Mouse (Mus musculus): ENCODE measurements around the gene Tmeff2.

The Tmeff2 gene

GRCm38 (mm10) chr1:51104698-51105097 is 204.3 kb downstream of the Tmeff2 start:
- no peak for DNase-seq (ENCODE audit: low read depth, low spot score)

DNA sequence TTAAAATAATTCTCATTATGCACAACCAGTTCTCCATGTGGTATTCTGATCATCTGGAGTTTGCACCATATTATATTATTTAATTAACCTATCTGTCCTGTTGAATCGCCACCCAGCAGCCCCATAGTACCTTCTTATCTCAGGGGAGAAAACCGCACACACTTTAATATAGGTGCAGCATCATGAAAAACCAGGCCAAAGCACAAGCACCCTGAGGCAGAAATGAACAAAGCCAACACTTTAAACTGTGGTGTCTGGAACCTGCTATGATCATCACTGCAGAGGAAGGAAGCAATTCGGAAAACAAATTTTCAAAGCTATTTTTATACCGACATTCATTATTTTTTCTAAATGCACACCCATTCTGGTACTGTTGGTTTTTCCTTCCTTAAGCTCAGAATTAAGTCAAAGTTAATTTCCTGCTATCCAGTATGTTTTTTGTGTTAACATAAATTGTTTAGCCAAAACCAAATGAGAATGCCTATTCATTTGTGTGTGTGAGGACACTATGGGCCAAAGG is 206.0 kb downstream of the Tmeff2 start:
- no peak for DNase-seq (ENCODE audit: low read depth, low spot score)

- no peak for DNase-seq (ENCODE audit: low read depth, low spot score)
These were observed 206.9 kb downstream of the Tmeff2 start for GRCm38 (mm10) chr1:51107299-51107698.

DNA sequence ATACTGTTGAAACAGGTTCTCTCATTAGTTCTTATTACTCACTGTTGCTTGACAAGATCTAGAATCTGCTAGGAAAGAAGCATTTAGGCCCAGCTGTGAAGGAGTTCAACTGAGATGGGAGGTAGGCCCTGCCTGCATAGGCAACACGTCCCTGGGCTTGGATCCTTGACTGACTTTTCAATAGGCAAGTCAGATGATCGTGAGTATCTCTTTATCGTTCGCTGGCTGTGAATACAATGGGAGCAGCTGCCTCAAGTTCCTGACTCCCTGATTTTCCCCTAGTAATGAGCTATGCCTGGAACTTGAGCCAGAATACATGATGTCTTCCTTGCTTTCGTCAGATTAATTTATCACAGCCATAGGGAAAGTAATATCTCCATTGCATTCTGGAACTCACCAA is 214.3 kb downstream of the Tmeff2 start:
- no peak for DNase-seq (ENCODE audit: low read depth, low spot score)

DNA sequence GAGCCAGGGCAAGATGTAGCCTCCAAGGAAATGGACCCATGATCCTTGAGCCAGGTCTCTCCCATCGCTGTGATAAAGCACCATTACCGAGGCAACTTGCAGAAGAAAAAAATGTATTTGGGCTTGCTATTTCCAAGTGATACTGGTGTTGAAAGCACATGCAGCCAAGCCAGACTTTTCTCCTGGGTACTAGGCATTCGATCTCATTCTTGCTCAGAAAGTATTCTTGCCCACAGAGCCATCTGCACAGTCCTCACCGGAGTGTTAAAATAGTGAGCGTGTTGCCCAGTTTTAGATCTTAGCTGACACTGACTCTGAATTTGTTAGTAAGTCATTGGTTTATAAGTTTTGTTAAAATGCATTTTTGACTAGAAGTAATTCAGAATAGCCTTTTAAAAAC is 215.3 kb downstream of the Tmeff2 start:
- DNase-seq (ENCODE audit: low read depth, low spot score), result peak; percentile 82

- peak; percentile 34 for DNase-seq (ENCODE audit: low read depth, low spot score)
These were observed 217.4 kb downstream of the Tmeff2 start for GRCm38 (mm10) chr1:51117830-51118229.

DNA sequence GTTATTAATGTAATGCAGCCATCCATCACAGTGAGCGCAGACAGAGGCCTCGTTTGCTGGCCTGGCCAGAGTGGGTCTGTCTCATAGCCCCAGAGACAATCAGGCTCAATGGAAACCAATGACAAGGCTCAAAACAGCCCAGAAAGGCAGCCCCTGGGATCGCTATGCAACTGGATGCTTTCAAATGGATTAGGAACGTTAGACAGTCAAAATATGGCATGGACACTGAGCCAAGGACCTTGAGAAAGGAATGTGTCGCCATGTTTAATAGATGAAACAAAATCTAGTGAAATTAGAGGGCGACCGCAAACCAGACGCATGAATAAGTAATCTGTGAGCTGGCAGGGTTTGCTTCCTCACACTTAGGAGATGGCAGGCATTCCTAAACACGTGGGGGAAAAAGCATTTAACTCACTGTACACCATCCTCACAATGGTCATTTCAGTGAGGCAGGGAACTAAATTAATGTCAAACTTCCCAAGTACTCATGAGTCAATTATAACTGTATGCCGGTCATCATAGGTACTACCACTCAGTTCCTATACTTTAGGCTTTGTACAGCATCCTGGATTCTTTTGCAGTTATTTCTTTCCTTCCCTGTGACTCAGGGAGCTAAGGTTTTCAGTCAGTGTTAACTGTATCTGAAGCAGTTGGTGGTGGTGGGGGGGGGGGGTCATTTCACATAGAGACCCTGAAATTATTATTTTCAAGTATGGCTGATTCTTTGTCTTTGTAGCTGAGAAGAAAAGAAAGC is 225.4 kb downstream of the Tmeff2 start:
- no peak for DNase-seq (ENCODE audit: low read depth, low spot score)

DNA sequence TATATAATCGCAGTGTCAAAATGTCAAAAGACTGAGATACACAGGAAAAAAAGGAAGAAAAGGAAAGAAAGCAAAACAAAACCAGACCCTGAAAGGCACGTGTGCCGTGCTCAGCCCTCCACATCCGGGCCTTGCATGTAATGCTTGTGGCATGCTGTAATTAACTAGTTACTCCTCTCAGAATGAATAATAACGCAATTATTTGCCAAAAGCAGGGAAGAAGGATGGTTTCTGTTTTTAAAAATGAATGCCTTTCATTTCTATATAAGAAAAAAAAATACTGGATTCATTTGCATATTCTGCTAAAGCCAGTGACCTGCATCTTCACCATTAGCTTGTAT is 225.9 kb downstream of the Tmeff2 start:
- DNase-seq (ENCODE audit: low read depth, low spot score), result no peak

DNA sequence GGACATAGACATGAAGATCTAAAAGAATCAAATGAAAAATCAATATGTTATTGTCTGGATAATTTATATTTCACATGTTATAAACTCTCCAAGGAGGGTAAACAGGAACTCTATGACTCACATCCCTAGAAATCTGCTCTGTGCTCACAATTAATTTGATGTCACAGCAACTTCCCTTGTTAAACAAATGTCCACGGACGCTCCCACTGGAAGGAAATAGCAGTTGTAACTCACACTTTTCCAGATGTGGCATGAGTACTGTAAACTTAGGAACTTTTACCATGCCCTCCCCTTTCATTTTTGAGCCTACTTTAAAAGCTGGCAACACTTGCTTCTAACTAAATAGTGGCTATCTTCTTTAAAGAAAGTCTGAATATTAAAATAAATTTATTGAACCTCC is 236.3 kb downstream of the Tmeff2 start:
- no peak for DNase-seq (ENCODE audit: low read depth, low spot score)

DNA sequence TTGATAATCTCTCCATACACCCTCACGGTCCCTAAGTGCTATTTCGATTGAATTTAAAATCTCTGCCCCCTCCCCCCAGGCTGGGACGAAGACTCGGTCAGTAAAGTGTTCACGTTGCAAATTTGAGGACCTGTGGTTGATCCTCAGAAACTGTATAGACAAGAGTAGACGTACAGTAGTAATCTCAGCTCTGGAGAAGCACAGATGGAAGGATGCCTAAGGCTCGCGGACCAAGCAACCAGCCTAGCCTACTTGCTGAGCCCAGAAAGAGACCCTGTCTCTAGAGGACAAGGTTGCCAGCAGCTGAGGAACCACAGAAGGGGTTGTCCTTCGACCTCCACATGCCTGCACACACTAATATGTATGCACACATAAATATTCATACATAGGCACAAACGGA is 239.2 kb downstream of the Tmeff2 start:
- no peak for DNase-seq (ENCODE audit: low read depth, low spot score)

- DNase-seq (ENCODE audit: low read depth, low spot score), result no peak
These were observed 240.9 kb downstream of the Tmeff2 start for GRCm38 (mm10) chr1:51141381-51141780.

GRCm38 (mm10) chr1:51142729-51143128 is 242.3 kb downstream of the Tmeff2 start:
- no peak for DNase-seq (ENCODE audit: low read depth, low spot score)

- no peak for DNase-seq (ENCODE audit: low read depth, low spot score)
These were observed 245.2 kb downstream of the Tmeff2 start for GRCm38 (mm10) chr1:51145693-51146092.

GRCm38 (mm10) chr1:51148481-51149137 is 248.2 kb downstream of the Tmeff2 start:
- no peak for DNase-seq (ENCODE audit: low read depth, low spot score)

DNA sequence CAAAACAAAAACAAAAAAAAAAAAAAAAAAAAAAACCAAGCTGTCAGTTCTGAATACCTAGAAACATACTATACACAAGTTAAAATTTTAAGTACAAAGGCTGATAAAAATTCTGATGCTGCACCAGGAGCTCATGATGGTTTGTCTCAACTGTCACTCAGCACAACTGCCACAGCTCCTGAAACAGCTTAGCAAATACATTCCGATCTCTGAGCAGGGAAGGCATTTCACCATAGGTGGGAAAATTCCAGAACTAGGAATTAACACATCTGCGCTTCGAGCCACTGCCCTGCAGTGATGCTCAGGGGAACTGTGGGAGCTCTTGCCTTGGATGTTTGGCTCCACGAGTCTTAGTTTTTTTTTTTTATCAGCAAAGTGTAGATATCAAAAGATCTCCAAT is 249.0 kb downstream of the Tmeff2 start:
- DNase-seq (ENCODE audit: low read depth, low spot score), result no peak

- no peak for DNase-seq (ENCODE audit: low read depth, low spot score)
These were observed 249.4 kb downstream of the Tmeff2 start for GRCm38 (mm10) chr1:51149890-51150289.

DNA sequence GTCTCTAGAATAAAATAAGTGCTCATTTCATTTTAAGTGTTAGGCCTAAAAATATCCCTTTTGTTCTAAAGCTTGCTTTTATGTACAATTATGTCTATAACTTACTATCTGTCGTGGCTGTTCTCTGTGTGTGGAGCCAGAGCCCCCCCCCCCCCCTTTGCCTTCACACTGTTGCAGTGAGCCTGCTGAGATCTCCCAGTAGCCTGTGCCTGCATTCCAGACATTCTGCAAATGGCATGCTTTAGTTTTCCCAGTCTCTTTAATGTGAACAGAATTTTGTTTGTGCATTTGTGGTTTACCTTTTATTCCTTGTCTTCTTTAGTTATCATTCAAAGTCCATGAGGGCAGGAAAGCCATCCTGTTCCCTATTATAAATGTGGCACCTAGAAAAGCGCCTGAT is 251.6 kb downstream of the Tmeff2 start:
- DNase-seq (ENCODE audit: low read depth, low spot score), result no peak

- no peak for DNase-seq (ENCODE audit: low read depth, low spot score)
These were observed 252.4 kb downstream of the Tmeff2 start for GRCm38 (mm10) chr1:51152856-51153255.

DNA sequence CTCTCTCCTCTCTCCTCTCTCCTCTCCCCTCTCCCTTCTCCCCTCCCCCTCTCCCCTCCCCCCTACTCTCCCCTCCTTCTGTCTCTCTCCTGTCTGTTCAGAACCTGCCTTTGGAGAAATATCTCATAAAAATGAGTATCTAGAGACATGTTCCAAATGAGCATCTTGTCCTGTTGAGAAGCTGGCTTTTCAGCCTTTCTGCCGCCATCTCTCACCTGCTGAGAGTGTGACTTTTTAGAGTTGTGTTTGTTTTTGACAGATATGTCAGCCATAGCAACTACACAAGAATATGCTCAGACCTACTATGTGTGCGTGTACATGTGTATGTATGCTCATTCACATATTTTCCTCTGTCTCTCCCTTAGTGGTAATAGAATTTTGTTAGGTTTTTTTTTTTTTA is 283.8 kb downstream of the Tmeff2 start:
- no peak for DNase-seq (ENCODE audit: low read depth, low spot score)

- no peak for DNase-seq (ENCODE audit: low read depth, low spot score)
These were observed 288.6 kb downstream of the Tmeff2 start for GRCm38 (mm10) chr1:51189008-51189407.

DNA sequence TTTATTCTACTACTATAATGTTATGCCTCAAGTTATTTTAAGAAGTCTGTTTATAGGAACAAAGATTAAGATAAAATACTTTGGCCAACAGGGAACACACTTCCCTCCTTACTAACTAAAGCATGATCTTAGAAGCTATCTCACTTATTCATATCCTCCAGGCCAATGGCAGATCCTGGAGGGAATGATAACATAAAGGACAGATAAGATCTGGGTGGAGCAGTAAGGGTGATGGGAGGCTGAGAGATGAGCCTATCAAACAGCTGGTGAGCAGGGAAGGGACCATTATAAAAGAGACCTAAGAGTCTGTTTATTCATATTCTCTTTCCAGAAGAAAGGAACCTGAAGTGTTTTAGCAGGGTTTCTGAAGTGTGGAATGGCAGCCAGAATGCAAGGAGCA is 290.8 kb downstream of the Tmeff2 start:
- no peak for DNase-seq (ENCODE audit: low read depth, low spot score)

- peak; percentile 43 for DNase-seq (ENCODE audit: low read depth, low spot score)
These were observed 291.6 kb downstream of the Tmeff2 start for GRCm38 (mm10) chr1:51191872-51192613.

Measured in telencephalon, adult 2 months (tissue).